Mouse (Mus musculus) brain, embryonic 18.5 days (tissue): Measurements from ENCODE around the gene Lhfpl3.
A peak's percentile ranks its signal among the peaks of the same experiment; 100 is the strongest.

Experiments
- DNase-seq: peaks from one replicate; pipeline ENCODE4 v3.0.0-alpha.2; 2012; ENCODE audit warnings: low read depth, low spot score

Lhfpl3 gene

DNA sequence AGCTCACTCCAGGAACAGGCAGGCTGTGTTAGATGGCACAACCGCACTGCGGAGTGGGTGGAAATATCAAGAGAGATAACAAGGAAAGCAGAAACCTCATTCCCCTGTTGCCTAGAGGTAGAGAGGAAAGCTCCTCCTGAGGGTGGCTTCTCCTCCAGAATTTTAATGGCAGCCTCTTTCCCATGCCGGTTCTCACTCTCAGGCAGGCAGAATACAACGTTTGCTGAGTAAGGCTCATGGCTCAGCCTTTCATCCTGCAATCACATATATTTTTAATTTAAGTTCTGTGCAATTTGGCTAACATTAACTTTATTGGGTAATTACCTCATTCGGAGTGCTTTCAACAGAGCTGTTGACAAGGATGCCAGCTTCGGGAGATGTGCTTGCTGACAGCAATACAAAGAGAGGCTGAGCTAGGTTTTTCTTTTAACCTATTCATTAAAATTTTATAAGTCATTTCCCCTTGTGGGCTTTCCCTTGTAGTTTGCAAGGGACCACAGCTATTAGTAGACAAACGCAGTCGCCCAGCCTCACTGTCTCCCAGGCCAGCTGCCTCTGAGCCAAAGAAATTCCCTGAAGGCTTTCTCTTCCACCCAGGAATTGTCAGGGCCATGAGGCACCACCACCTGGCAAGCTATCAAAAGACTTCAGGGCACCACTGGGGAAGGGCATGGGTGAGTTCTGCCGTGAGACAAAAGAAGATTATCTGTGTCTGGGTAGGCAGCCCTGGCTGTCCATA lies 394.5 kb downstream of the Lhfpl3 start:
- no peak for DNase-seq

DNA sequence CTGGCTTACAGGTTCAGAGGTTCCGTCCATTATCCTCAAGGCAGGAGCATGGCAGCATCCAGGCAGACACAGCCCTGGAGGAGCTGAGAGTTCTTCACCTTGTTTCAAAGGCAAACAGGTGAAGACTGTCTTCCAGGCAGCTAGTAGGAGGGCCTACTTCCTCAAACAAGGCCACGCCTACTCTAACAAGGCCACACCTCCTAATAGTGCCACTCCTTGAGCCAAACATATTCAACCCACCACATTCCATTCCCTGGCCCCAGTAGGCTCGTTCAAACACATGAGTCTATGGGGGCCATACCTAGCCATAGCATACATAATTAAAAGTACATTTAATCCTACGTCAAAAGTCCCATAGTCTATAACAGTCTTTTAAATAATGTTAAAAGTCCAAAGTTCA lies 407.4 kb downstream of the Lhfpl3 start:
- no peak for DNase-seq

DNA sequence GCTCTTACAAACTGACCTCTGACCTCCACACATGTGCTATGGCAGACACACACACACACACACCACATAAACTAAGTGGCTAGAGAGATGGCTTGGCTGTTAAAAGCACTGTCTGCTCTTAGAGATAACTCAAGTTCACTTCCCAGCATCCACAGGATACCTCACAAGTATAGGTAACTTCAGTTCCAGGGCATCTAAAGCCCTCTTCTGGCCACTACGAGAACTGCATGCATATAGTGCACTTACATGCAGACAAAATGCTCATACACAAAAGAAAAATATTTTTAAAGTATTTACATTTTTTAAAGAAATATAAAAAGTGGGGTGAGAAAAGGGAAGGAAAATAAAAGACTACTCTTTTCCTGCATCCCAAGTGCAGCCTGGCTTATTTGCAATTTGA lies 408.6 kb downstream of the Lhfpl3 start:
- DNase-seq: no peak

DNA sequence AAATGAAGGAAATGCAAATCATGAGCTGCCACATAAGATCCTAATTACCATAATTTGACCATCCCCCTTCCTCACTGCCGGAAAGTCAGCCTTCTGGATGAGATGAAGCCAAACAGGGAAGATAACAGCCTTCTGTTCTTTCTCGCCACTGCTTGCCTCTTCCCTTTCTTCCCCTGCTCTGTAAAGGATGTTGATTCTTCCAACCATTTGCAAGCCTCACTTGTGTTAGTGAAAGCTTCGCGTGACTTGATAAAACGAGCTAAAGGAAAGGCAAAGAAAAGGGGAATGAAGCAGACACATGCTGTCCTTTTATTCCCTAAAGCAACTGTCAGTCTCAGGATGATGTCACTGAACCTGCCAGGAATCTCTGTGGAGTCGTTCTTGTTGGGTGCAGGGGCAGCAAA lies 420.1 kb downstream of the Lhfpl3 start:
- DNase-seq: peak; percentile 36

DNA sequence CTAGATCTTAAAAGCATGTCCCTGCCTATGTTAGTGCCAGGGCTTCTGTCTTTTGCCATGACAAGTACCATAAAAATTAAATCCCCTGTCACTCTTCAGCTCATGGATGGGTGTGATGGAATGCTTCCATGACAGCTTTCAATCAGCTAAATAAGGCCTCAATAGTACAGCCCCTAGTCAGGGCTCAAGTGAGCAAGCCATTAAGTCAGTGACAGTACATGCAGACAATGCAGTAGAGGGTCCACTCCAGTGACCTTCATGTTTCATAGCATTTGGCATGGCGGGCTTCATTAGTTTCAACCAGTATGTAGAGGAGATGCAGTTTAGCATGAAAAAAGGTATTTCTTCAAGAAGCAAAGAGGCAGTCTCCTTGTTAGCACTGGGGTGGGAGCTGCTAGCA lies 420.8 kb downstream of the Lhfpl3 start:
- no peak for DNase-seq

DNA sequence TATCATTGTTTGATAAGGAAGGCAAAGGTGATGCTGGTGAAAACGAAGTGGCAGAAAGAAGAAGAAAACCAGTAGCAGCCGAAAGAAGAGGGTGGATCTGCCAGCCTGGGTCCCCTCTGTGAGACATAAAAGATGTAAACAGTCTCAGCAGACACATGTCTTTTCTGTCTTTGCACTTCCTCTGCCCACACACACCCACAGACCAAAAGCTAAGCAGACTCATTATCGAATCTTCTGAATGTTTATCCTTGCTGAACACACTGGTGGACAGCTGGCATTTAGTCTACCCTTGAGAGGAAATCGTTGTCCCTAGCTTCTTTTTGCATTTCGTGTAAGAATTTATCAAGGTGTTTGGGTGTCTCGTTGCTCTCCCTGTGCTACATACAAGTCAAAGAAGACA lies 443.8 kb downstream of the Lhfpl3 start:
- DNase-seq: no peak

DNA sequence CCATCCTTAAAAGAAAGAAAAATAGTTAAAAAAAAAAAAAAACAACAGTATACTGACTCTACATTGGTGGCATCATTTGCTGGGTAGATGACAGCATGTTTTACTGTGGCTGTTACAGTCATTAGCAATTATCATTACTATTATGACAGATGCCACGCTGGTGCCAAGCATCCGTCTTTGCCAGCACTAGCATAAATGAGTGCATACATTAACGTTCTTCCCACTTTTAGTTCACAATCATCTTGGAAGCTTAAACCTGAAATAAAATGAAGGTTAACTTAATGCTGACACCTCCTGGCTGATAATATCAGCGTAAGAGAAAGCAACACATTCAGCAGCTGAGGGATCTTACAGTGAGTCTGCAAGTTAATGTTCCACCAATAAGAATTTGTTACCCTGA lies 451.0 kb downstream of the Lhfpl3 start:
- peak; percentile 50 for DNase-seq

DNA sequence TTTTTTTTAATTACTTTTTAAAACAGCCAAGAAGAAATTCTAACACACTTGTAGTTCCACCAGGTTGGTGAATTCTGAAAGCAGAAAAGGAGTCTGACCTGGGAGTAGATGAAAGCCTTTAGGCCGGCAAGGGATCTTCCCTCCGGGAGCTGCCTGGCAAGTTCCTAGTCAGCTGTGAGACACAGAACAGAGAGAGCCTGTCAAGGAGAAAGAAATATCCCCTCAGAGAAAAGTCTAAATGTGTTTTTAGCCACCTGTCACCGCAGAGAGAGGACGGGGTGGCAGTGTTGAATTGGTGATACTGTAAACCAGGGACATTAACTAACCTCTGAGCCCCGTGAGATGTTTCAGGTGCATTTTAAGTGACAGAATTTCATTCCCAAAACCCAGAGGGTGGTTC lies 467.2 kb downstream of the Lhfpl3 start:
- no peak for DNase-seq

DNA sequence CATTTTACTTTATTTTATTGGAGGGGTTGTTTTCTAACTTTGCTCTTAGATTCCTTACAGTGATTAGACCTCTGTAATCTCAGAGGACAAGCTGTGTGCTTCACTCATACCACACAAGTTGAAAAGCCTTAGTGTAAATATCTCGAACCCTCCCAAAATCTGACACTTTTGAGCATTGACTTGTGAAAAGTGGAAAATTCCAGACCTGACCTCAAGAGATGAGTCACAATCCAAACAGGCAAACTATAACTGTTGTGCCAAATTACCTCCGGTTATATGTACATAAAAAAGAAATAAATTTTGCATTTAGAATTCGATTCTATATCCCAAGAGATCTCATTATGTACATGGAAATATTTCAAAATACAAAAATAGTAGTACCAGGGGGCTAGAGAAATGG lies 468.8 kb downstream of the Lhfpl3 start:
- DNase-seq: no peak

DNA sequence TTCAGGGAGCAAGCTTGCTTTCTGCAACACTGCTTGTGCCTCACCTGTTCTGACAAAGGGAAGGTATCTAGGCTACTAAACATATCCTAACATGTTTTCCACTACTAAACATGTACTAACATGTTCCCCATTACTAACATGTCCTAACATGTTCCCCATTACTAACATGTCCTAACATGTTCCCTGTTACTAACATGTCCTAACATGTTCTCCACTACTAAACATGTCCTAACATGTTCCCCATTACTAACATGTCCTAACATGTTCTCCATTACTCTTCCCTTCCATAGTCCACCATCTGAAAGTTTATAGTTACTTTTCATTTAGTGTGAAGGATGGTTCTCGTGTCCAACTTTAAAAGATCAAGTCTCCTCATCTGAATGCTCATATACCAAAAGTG lies 473.8 kb downstream of the Lhfpl3 start:
- DNase-seq: no peak

DNA sequence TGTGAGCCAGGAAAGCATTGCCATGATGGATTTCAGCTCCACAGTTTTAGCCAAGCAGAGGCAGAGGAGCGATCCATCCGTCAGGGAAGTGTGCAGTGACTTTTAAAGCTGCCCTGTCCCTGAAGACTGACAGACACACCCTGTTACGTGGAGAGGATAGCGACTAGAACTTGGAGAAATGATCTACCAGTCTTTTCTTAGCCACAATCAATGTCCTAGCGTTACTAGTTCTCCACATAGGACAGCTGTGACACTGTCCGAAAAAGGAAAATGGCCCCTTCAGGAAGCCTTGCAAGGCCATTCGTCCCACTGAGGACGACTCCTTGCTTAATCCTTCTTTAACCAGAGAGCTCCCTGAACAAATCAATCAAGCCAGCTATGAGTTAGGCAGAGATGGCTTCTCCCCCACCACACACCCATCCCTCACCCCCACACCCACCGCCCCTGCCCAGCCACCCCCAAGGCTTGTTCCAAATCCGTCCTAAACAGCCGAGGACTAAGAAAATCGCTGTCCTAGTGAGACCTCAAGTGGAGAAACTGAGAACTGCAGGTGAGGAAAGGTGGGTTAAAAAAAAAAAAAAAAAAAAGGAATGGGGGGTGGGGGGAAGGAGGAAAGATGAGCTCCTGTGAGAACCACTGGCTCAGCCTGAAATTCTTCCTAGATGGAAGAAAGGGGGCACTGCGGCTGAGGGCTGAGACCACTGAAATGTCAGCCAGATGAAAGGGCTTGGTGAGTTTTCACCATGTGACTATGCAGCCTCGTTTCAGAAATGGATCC lies 479.1 kb downstream of the Lhfpl3 start:
- peak; percentile 34 for DNase-seq

DNA sequence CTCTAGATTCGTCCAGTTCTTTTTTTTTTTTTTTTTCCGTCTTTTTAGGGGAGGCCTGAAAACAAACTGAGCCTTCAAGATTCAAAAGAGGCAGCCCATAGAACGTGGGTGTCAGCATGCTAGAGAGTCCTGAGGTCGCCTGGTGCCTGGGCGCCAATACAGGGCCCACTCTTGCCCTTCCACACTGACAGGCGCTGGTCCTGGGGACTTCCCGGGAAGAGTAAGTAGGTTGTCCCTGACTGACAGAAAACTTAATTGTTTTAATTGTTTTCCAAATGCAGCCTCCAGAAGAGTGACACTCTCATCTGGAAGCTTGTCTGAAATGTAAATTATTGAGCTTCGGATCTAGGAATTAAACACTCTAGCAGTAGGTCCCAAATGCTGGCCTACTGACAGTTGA lies 479.8 kb downstream of the Lhfpl3 start:
- no peak for DNase-seq

DNA sequence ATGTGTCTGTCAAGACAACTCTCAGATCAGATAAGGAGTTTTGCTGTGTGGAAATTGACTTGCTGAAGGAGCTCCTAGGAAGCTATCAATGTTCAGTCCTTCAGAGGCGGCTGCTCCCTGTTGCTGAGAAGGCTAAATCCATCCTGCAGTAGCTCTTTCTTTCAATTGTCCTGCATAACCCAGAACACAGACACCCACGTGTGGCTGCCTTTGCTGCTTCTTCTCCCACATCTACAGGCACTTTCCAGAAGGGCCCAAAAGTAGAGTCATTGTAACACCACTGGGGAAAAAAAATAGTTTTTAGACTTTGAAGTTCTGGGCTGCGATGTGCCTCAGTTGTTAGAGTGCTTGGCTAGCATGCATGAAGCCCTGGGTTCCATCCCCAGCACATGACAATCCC lies 480.9 kb downstream of the Lhfpl3 start:
- DNase-seq: no peak

DNA sequence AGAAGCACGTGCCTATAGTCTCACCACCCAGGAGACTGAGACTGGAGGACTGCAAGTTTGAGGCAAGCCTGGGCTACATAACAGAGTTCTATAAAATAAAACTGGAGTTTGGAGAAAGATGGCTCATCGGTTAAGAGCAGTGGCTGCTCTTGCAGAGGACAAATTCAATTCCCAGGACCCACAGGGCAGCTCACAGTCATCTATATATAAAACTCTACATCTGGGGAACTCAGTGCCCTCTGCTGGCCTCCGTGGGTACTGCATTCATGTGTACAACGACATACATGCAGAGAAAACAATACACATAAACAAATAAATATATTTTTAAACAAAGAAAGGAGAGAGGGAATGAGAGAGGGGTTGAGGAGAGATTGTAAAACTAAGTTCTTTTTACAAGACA lies 501.1 kb downstream of the Lhfpl3 start:
- no peak for DNase-seq

DNA sequence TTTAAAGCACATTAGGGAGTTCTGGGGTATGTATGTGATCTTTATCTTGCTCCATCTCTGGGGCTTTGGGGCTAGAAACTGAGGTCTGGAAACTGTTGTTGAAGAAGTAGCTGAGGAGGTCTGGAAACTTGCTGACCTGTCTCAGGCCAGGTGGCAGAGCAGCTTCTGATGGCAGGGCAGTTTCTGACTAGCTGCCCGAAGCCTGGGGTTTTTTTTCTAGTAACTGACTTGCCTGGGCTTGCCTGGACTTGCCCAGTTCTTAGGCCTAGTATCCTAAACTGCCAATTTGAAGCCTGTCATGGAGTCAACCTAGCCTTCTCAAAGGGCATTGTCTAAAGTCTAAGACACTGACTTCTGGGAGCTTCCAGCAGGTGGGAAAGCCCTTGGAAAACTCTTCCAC lies 501.9 kb downstream of the Lhfpl3 start:
- no peak for DNase-seq

DNA sequence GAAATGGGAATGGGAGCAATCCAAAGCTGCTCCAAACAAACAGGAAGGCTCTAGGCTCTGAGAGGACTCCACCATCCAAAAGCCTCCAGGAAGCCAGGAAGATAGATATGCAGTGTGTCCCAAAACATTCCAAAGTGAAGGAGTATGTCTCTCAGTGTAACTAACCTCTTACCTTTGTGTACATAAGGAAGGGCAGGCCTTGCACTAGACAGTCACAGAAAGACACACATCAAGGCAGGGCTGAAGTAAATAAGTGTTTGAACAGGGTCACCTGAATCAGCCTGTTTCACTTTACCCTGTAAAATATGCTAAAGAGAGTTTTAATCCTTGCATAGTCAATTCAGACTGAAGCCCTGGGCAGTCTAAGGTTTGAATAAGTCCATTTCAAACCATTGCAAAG lies 502.4 kb downstream of the Lhfpl3 start:
- DNase-seq: no peak

DNA sequence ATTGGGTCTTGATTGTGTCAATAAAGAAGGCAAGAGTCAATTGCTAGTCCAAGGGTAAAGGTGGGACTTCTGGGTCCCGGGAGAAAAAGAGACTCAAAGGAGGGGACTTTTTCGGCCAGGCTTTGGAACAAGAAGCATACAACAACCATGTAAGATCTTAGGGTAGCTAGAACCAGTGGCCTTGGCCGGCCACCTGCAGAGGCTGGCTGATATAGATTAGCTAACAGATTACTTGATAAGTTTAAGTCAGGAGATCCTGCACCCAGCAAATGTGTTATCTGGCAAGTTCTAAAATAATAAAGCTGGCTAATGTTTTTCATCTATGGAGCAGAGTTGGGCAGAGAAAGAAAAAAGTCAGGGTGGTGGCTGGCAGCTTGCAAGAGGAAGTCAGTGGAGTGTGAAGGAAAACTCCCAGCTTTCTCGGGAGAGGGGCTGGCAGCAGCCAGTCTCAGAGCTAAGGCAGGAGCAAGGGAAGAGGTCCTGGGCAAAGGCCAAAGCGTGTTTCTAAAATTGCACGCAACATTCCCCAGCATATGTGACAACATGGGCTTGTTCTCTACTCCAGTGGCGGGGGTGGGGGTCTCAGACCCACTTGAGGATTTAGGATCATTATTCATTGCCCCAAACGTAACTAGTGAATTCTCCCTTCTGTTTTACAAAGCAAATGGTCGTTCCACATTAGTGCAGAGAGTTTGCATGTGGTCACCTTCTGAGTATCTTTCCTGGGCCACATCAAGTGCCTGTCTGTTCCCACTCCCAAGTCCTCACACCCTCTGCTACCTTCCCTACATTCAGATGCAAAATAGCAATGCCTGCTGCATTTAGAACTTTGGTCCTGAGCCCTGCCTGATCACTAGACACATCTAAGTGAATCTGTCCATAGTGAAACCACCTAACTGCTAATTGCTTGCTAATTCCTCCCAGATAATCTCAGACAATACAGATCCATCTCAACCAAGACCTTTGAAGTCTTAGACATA lies 504.3 kb downstream of the Lhfpl3 start:
- DNase-seq: no peak

DNA sequence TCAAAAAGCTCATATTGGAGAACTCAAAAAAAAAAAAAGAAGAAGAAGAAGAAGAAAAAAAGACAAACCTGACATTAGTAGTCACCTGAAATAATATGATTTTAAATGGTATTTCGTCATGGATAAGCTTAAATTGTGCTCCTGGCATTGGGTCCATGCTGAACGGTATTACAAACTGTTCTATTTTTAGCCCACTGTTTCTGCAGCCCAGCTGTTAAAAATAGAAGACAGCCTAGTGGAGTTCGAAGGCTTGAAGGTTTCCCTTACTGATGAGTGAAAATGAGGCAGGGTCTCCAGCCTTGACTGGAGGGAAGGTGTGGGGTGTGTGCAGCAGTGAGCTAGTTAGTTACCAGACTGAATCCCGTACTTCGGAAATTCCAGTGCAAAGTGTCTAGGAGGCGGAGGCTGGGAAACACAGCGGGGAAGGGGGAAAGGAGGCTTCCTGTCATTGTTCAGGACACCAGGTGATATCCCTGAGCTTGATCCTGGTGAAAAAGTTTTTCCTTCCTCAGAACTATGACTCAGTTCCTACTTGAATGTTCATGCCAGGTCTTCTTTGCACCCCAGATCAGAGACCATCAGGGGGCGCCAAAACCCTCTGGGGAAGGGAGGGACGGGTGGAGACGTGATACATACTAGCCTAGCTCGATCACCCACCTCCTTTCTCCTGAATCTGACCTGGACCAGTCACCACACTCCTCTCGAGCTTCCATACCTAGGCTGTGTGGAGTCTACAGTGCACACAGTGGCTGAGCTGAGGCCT lies 505.8 kb downstream of the Lhfpl3 start:
- no peak for DNase-seq

DNA sequence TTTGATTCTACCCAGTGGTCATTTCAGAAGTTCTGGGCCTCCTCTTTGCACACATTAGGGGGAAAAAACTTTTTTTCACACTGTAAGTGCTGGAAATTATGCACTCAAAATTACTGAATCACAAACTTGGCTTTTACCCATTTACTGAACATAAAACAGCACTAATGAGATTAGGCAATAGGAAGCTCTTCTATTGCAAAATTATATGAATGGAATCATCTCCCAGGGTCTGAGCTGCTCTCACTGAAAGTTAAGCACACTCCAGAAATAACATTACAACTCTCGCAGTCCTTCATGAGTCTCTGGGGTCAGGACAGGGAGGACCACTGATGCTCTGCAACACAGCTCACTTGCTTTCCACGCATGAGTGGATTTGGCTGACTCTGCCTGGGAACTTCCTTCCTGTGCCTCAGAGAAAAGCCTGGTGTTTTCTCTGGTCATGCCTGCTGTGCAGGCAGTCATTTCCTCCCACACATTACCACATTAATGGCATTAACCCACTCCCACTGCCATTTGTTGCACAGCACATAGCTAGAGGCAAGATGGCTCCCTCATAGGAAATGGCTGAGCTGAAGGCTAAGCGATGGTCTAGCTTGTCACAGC lies 510.1 kb downstream of the Lhfpl3 start:
- no peak for DNase-seq

DNA sequence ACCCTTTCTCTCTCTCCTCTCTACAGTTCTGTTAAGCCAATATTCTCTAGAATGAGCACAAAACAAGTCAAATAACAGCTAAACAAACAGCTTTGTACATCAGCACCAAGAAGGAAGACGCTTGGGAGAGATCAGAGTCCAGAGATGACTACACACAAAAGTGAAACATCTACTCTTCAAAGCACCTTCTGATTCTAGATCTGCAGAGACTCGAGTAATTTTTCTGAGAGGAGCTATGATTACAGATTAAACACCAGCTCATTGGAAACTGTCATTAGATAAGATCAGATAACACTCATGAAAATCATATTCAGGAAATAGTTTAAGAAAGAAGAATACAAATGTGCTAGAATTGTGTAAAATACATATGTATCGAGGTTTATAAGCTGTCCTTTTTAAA lies 527.5 kb downstream of the Lhfpl3 start:
- DNase-seq: no peak

DNA sequence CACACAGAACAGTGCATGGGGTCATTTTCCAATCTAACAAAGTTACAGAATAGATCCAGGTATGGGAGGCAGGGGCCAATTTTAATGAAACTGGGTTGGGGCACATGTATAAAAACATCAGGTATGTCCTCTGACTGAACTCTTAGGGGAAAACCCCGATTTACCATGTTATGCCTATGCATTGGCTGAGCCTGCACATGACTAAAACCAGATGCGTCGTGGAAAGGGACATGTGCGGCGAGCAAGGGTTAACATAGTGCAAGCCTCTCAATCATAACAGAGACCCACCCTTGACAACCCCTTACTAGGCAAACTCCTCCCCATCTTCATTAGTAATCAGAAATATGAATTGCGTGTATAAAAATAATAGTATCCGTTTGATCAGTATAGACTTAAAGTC lies 533.5 kb downstream of the Lhfpl3 start:
- no peak for DNase-seq
